Mouse (Mus musculus): ENCODE data around the gene Qk.

Gene Qk

DNA sequence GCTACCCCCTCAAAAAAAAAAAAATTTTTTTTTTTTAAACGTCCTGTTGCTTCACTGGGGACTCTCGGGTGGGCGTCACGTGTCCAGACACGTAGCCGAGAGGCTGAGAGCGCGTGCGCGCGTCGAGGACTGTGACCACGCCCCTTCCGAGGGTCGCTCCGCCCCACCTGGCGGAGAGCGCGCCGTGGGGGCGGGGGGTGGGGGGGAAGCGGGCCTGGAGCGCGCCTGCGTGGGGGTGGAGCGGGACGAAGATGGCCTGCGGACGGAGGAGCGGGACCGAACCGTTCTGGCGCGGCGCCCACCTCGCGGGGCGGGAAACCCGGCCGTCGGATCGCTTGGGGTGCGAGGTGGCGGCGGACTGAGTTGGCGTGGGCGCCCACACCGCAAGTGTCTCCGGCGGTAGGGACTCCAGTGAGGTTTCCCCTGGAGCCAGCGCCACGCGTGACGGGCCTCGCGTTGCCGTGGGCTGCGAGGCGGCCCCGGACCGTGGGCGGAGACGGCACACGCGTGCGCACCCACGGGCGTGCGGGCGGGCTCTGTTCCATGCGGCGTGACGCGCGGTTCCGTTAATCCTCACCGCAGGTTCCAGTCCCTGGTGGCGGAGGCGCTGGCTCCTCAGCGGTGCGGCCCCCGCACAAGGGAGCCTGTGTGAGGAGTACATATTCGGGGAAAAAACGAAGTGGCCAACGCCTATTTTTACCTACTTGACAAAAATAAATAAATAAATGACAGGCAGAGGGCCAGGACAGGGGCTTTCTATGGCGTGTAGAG, at the start of gene Qk:
Qk (minus strand) TSS at position 170 of the 771 bp plus-strand sequence.
- peak; percentile 98 for DNase-seq

DNA sequence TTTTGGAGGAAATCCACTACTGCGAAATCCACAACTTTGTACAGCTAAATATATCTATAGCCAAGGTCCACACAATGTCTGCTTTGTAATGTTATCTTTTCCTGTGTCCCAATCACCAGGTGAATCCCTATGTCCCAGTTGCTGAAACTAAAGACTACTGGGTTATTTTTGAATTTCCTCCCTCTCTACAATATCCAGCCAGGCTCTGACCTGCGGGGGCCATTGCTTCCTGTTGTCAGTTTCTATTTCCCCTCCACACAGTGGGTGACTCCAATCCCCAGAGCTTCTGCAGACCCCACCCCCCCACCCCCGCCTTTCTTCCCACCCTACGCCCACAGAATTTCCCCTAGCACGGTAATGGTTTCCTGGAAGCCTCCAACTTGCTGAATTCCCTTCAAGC, 47.4 kb upstream of the Qk start:
- DNase-seq, result no peak

DNA sequence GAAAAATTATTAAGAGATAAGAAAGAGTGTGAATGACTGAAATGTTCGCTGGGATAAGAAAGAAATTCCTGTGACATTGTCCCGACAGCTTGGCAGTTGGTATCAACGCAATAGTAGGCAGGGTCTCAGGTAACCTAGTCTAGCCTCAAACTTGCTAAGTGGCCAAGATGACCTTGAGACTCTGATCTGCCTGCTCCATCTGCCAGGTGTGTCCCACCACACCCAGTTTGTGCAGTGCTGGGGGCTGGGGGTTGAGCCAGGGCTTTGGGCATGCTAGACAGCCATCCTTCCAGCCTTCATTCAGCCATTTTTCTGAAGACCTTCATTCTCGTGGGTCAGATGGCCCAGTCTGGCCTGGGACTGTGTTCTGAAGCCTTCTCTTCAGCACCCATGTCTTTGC, 46.9 kb upstream of the Qk start:
- DNase-seq, result no peak

DNA sequence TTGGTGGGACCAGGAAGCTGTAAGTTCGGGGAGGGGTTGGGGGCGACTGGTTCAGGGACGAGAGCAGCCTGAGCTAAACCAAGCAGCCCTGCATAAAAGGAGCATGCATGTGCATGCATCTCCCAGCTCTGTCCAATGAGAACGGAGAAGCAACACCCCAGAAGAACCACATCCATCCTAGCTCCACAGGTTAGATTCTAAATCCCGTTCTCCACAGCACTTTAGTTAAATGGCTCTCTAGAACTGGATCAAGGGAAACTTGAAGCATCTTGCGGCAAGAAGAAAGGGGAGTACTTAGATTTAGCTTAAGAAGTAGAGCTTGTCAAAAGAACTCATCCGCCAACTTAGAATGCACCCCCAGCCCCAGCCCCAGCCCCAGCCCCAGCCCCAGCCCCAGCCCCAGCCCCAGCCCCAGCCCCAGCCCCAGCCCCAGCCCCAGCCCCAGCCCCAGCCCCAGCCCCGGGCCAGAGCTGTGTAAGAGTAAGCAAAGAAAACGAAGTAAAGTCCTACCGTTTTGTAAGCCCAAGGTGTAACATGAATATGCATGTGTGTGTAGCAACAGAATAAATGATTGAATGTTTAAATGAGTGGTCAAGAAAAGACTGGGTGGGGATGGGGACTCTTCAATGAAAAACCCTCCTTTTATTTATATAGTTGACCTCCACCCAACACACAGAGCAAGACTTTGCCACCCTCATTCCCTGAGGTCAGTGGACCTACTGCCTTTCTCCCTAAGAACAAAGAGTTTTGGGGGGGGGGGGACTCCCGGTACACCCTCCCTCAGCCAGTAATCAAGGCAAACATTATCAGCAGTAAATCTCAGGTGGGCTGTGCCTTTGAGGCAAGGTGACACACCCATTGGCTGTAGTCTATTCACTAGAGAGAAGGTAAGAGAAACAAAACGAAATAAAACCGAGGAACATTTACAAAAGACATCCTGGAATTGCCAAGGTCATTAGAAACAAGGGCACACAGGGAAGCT, 46.1 kb upstream of the Qk start:
- no peak for DNase-seq

DNA sequence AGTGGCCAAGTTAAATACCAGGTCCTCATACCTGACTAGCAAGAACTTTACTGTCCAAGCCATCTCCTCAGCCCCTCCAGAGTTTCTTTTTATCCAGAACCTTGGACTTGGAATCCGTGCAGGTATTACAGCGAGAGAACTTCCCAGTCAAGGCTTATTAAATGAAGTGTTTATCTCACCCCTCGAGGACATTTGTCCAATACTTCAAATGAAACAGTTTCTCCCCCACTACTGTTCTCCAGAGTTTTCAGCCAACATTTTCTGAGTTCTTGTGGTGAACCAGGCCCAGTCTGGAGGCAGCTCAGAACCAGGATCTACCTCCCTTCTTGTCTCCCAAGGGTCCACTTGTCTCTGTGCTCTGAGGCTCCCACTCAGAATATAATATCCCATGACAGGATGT, 43.5 kb upstream of the Qk start:
- no peak for DNase-seq

DNA sequence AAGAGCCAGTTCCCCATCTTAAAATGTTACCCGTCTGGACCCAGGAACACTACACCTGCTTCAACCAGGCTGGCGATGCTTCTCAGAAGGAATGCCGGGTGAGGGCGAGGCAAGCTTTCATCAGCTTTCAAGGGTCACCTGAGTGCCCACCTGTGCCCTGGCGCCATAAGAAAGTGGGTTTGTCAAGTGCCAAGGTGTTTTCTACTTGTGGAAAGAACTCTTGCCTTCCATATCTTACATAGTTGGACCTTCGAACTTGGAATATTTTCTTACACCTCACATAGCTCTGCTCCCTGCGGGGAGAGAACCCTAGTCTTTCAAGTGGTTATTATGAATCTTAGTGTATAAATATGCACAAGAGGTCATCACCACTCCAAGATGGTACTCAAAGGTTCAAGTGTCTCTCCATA, 42.2 kb upstream of the Qk start:
- DNase-seq, result no peak

DNA sequence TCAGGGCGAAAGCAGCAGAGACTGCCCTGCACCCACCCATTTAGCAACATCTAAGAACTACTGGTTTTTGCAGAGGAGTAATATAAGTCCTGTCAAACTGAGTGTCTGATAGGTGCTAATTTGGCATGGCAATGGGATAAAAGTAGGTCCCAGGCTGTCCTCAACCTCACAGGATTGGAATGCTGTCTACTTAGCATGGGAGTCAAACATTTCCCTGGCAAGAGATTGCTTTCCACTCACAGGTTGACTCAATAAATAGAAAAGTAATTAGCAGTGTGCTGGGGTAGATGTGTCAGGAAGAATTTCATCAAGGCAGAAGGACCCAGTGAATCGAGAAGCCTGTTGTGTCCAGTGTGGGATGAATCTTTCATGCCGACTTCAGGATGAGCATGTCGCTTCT, 41.1 kb upstream of the Qk start:
- DNase-seq, result no peak

DNA sequence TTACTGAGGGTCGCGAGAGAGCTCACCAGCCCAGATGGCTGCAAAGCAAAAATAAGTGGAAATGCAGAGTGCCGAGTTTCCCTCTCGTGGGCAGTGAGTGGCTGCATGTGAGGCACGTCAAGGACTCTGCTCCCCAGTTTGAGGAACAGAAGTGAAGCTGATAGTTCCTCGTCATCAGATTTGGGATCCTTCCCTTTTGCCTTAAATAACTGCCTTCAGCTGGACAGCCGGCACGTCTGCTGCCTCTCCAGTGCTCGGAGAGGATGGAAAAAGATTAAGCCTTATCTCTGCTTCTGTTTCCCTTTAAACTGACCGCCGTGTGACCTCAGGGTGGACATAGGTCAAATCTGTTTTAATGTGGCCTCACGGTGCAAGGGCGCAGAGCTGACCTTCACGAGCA, 39.8 kb upstream of the Qk start:
- DNase-seq, result no peak

DNA sequence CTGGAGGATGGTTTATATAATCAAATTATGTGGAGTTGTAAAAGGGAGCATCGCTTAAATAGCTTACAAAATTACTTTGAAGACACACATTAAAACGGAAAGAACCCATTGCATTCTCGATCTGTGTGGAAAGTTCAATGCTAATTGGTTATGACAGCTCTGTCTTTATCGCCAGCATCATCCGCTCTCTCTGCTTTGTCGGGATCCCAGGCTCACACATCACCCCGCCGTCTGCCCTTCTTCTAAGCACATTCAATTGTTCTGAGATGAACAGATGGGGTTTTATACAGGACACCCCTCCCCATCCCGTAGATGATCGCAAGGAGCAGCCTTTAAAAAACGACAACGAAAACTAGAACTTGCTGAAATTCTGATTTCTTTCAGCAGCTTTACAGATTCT, 37.7 kb upstream of the Qk start:
- DNase-seq, result peak; percentile 50 to 56

DNA sequence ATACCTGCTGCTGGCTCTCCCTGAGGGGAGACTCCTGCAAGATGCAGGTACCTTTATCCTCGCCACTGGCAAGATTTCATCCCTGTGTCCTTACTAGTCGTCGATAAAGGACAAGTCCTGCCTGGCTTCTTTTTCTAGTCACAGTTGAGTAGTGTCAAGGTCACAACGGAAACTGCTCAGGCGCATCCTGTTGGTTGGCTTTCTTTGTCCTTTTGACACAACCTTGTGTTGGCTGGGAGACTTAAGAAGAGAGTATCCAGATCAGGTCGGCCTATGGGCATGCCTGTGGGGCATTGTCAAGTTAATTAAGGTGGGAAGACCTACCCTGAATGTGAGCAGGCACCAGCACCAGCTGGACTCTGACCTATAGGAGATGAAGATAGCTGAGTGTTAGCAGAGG, 36.6 kb upstream of the Qk start:
- DNase-seq, result no peak

DNA sequence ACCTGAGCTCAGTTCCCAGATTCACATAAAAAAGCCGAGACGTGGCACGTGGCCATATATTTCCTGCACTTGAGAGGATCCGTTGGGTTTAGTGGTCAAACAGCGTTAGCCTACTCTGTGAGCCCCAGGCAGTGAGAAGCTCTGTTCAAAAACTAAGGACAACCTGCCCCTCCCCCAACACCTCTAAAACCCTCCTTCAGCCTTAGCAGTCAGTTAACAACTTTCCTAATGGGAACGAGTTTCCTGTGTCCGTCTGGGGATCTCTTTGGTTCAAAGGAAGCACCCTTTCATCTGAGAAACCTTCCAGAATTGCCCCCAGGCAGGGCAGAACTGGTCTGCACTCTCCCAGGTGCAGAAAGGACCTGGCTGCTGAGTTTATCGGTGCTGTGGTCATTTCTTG, 36.1 kb upstream of the Qk start:
- DNase-seq, result peak; percentile 30 to 40

DNA sequence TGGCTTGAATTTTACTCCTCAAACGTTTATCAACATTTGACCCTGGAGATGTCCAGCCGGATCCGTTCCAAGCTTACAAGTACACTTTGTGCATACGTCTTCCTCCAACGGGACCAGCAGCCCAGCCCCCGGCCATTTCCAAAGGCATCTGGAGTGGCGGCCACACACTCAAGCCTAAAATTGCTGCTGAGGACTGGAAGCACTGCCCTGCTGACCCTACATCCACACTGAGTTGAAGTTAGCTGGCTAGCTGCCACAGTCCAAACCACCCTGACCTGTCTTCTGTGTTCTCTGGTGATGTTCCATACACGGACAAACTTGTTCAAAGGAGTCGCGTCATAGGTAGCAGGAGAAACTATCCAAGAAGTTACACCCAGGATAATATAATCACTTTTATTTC, 18.6 kb upstream of the Qk start:
- DNase-seq, result no peak

DNA sequence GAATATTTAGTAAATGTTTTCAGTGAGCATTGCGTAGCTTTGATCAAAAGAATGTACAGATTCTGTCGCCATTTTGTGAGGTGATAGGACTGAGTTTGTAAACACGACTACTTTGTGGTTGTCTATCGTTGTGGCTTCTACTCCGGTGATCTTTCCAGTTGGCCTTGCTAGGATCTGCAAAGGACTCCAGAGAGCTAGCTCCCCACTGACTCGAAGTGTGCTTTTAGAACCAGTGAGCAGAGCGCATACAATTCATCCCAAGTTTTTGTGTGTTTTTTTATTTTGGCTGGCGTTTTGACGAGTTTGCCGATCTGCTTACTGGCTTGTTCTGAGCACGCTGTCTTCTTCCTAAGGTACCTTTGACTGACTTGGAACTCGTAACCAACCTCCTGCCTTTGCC, 16.9 kb upstream of the Qk start:
- no peak for DNase-seq

DNA sequence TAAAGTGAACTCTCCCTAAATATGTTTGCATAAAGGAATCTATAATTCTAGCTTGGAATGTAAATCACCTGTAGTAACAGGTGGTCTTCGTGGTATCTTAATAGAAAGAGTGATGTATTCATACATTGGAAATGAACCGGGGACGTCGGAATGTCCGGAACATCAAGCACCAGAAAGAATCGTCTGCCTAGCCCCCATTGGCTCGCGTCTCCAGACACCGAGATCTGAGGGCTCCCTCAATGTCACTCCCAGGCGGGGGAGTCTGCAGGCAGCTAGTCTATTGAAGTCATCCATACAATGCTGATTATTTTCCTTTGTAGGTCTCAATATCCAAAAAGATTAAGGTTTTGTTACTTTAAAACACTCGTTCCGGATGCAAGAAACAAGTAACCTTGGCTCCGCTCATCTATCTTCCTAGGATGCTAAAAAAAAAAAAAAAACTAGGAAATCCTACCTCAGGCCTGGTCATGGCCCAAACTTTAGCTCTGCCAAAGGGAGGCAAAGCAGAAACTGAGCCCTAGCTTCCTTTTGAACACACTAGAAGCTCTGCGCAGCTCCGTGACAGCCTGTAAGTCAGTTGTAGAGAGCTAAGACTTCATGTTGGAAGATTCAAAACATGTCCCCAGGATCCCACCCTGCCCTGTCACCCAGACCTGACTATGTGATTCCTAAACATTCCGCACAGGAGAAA, 16.3 kb upstream of the Qk start:
- peak; percentile 67 to 71 for DNase-seq

DNA sequence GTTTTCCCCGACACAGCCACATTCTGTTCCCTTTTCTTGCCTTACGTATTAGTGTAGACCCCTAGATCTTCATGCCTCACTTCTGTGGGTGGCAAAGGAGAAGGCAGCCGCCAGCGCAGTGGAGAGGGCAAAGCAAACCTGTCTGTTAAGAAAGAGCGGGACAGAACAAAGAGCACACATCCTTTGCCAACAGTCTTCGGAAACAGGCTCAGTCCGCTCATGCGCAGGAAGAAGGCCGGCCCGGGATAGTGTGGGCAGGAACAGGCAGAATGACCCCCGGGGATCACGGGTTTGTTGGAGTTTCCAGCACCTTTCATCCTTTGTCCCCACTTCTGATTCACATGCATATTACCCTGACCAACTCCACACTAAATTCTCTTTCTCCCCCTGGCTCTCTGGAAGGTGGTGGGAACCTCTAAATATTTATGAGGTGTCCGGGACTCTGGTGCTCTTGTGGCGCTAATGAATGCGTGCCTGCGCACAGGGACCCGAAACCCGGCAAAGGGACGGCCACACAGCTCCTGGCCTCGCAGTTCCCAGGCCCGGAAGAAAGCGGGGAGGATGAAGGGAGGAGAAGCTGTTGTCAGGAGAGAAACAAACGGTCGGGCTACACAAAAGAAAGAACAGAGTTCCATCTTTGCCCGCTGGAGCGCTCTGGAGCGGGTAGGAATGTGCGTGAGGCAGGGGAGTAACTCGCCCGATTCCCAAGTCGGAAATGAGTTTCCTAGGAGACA, 15.5 kb upstream of the Qk start:
- peak; percentile 80 to 87 for DNase-seq

DNA sequence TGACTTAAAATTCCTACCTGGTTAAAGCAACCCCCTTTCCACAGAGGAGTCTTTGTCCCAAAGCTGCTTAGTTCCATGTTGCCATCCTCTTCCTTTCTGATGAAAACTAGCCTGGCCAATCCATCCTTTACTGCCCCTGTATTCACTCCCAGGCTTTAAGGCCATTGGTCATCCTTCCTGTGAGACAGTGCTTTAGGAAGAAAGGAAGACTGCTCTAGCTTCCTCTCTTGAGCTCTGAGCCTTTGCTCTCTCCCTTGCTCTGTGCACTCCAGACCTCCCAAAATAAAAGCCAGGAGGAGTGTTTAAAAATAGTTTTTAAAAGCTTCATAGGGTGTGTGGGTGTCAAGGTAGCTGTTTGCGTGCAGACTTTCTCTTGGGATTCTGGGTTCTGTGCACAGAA, 14.8 kb upstream of the Qk start:
- DNase-seq, result no peak

DNA sequence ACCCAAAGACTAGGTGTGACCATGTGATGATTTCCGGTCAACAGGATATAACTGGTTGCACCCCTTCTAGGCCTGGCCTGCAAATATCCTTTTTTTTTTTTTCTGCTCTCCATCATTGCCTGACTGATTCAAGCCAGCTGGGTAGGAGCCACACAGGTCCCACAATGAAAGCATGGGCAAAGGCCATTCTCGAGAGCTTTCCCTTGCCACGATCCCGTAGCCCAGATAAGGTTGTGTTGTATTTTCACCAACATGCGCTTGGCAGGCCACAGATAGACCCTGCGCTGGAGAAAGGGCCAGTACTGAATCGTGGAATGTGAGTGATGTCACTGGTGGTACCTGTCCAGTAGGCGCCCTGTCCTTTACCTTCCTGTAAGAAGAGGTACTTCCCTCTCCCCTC, 13.7 kb upstream of the Qk start:
- no peak for DNase-seq

DNA sequence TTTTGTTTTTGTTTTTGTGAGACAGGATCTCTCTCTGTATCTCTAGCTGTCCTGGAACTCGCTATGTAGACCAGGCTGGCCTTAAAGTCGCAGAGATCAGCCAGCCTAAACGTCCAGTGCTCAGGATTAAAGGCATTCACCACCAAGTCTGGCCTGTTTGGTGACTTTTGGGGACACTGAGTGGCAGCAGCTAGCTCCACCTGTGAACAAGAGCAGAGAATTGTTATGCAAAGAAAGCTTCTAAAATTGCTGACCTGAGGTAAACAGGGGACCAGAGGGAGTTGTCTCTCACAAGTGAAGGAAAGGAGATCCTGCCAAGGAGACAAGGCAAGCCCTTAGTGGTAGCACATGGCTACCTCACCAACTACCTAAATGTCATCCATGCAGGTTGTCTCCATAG, 12.5 kb upstream of the Qk start:
- no peak for DNase-seq

DNA sequence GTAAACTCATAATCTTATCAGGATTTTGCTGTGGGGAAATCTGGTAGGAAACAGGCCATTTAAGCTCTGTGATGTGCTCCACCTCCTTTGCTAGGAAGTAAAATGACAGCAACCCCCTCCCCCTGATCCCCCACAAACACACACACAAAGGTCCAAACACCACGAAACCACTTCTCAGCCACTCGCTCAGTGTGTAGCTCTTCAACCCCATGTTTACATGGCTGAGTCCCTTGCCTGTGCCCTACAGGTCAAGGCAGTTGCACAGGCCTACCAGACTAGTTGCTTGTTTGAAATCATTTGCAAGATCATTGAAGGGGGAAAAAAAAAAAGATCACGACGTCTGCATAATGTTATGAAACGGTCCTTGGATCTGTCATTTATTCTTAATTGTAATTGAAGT, 9.8 kb upstream of the Qk start:
- DNase-seq, result no peak

DNA sequence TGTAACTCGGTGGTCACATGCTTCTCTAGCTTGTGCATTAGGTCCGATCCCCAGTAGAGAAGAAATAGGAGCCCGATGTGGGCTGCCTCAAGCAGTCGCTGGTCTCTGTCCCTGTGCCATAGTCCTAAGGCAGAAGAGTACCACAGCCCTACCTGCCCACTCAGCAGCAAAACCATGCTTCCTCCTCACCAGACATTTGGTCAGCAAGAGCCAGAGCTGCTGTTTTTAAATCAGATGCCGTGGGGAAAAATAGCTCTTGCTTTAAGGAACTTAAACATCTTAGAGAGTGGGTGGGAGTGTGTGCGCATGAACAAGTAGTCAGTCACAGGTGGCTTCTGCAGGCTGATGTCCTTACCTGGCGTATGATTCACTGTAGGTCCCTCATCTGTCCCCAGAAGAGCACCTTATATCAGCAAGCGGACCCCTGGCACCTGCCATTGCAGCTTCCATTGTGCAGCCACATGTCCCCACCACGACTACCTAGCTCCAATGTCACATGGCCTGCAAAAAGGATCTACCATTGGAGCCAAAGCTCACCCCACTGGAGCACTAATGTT, 9.0 kb upstream of the Qk start:
- DNase-seq, result no peak

DNA sequence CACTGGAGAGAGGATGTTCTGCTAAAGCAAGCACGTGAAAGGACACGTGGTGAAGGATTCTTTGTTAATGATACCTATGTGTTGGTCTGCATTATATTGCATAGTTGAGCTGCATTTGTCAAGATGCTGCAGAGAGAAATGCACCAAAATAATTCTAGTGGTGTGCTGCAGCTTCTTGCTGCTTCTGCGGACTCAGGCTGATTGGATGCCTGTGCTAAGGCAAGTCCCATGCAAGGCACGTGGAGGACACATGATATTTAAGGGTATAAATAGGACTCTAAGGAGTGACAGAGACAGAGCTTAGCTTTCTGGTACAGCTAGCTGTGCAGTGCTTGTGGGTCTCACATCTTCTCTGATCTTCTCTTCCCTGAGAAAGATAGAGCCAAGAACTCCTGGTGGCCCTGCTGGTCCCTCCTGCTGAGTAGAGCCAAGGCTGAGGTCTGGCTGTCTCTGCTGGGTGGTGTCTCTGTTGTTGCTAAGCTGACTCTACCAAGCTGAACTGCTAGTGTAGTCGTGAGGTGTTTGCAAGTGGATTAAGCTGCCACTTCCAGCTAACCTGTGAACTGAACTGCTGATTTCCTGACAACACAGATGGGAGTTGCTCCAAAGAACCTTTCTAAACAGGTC, 8.0 kb upstream of the Qk start:
- DNase-seq, result no peak

DNA sequence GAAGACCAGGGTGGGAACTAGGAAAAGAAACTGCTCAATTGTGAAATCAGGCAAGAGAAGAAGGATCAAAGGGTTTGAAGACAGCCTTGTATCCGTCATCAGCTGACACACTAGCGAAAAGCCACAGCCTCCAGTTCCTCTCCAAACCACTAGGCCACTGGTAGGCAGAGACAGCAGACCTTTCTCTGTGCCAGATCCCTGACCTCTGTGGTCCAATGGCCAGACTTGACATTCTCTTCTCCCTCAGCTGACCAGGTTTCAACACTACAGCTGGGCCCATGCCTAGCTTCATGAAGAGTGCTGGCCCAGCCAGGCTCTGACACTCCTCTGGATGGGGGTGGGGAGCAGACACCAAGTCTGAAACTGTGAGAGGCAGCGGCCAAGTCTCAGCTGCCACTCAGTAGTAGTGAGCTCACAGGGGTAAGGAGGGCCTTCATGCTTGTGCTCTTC, 7.0 kb upstream of the Qk start:
- DNase-seq, result peak; percentile 52 to 59
